Mouse (Mus musculus) liver, adult 2 months (tissue): Measurements from ENCODE around the gene Tdo2. TPM values are rescaled to one million over a fixed set of nuclear protein-coding genes. Genes with fewer than 3 reads are reported as not detected.

Experiments used
- DNase-seq: peaks from one replicate; pipeline ENCODE4 v3.0.0-alpha.2; 2011; ENCODE audit warnings: low read depth, low spot score; ENCODE audit errors: extremely low read depth
- H3K27ac ChIP-seq: fragments of 200-500 bp; replicated peaks from 2 replicates; pipeline ENCODE4 v1.5.1; 2012; ENCODE audit warnings: low read depth, mild to moderate bottlenecking, control low read depth, inconsistent platforms, low read length; ENCODE audit not compliant: insufficient read depth
- H3K27me3 ChIP-seq: fragments of 200-500 bp; 2 replicates; pipeline ENCODE4 v1.6.1; 2012; ENCODE audit warnings: mild to moderate bottlenecking, moderate library complexity, low read length, inconsistent platforms; ENCODE audit not compliant: control insufficient read depth, insufficient read depth
- H3K36me3 ChIP-seq: fragments of 200-500 bp; 2 replicates; pipeline ENCODE4 v1.6.1; 2012; ENCODE audit warnings: low read length, inconsistent platforms; ENCODE audit not compliant: control insufficient read depth, insufficient read depth
- H3K4me1 ChIP-seq: fragments of 200-500 bp; 2 replicates; pipeline ENCODE4 v1.6.1; 2011; ENCODE audit warnings: low read length; ENCODE audit not compliant: control insufficient read depth, insufficient read depth
- H3K4me3 ChIP-seq: fragments of 200-500 bp; 2 replicates; pipeline ENCODE4 v1.5.1; 2011; ENCODE audit warnings: low read depth, mild to moderate bottlenecking, control low read depth, low read length, moderate library complexity; ENCODE audit not compliant: insufficient read depth
- H3K79me2 ChIP-seq: fragments of 200-500 bp; 2 replicates; pipeline ENCODE4 v1.6.1; 2012; ENCODE audit warnings: inconsistent platforms, mild to moderate bottlenecking, low read length, moderate library complexity; ENCODE audit not compliant: control insufficient read depth, insufficient read depth
- H3K9ac ChIP-seq: fragments of 200-500 bp; 2 replicates; pipeline ENCODE4 v1.6.1; 2012; ENCODE audit warnings: low read depth, mild to moderate bottlenecking, control low read depth, inconsistent platforms, low read length
- CTCF ChIP-seq: fragments of 200-500 bp; IDR thresholded peaks from 2 replicates; pipeline ENCODE4 v1.5.1; 2011; ENCODE audit warnings: low read depth, low read length, control low read depth
- POLR2A ChIP-seq: fragments of 200-500 bp; IDR thresholded peaks from 2 replicates; pipeline ENCODE4 v1.6.1; 2011; ENCODE audit warnings: low read length, control low read depth; ENCODE audit not compliant: insufficient read depth; ENCODE audit errors: extremely low read depth
- WGBS: fragments of 180-500 bp; shearing (Covaris S2); methylation state at CpG from one replicate; pipeline ENCODE4 v1.1.7; 2018; 5-methylcytosine and 5-hydroxymethylcytosine counted together
- polyA plus RNA-seq: library from polyadenylated mRNA; depleted of rRNA; stranded (reverse); fragments of >200 nt; gene quantifications from 2 replicates; pipeline ENCODE4 v1.2.3, GENCODE M21; 2012
- total RNA-seq: library from RNA; depleted of rRNA; stranded (reverse); fragments of >200 nt; gene quantifications from 2 replicates; pipeline ENCODE4 v1.2.3, GENCODE M21; 2014

Tdo2 gene
- total and polyA plus RNA-seq, 2 experiments, result 931 to 2,393 TPM

GRCm38 (mm10) chr3:81983120-81983895, 7.3 kb upstream of the Tdo2 start:
- 0 out of 2 replicates have a peak overlapping the region, but pooled peaks have one; percentile 23 for H3K4me3 ChIP-seq
- H3K27ac ChIP-seq, result peak overlapping the region; percentile 98
- TF ChIP-seq POLR2A, result no peak
- TF ChIP-seq CTCF, result no peak
- peak overlapping the region; percentile 66 for H3K9ac ChIP-seq
- H3K79me2 ChIP-seq, result no peaks in the 10 kb centered on the region
- WGBS, result 26% methylated on average over 8 of the region's 8 CpGs
- no peaks in the 10 kb centered on the region for H3K36me3 ChIP-seq
- H3K27me3 ChIP-seq, result no peaks in the 10 kb centered on the region
- DNase-seq, result peak; percentile 87
- H3K4me1 ChIP-seq, result peaks cover 41% of the 10 kb centered on the region

GRCm38 (mm10) chr3:81981990-81982389, 6.0 kb upstream of the Tdo2 start, which contains the start of gene Asic5:
Asic5 (plus strand) TSS chr3:81982290.
- no peaks in the 10 kb centered on the region for H3K36me3 ChIP-seq
- peak; percentile 83 for DNase-seq
- H3K9ac ChIP-seq, result peak within 1 kb of the TSS; percentile 66
- WGBS, result 56% methylated on average over 5 of the region's 5 CpGs
- H3K27me3 ChIP-seq, result no peaks in the 10 kb centered on the region
- peaks cover 38% of the 10 kb centered on the region for H3K4me1 ChIP-seq
- TF ChIP-seq CTCF (no peak), POLR2A (no peak)
- H3K27ac ChIP-seq, result peak within 1 kb of the TSS; percentile 98
- peak within 1 kb of the TSS; percentile 8; the same call in 1 of the 2 replicates for H3K4me3 ChIP-seq
- H3K79me2 ChIP-seq, result 0 out of 2 replicates have a peak, but pooled peaks cover 3% of the 10 kb centered on the region

DNA sequence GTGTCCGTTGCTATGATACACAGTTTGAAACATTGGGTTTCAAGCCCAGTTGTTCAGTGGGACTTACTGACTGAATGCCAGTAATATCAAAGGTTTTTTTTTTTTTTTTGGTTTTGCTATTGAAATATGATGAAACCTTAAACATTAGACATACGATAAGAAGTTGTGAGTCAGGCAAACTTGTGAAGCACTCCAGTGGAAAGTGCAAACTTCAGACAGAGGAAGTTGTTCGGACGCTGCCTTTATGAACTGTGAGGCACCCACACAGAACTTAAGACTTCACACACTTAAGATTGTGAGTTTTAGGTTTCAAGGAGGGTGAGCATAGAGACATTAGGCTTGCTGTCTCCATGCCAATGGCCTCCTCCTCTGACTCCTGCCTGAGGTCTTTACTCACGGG, 5.6 kb upstream of the Tdo2 start:
- Histone ChIP-seq H3K9ac (no peak overlapping the region), H3K79me2 (0 out of 2 replicates have a peak, but pooled peaks cover 4% of the 10 kb centered on the region), H3K36me3 (no peaks in the 10 kb centered on the region), H3K4me1 (peaks cover 38% of the 10 kb centered on the region), H3K27ac (peak overlapping the region; percentile 83), H3K27me3 (no peaks in the 10 kb centered on the region), H3K4me3 (no peak overlapping the region)
- no peak for TF ChIP-seq CTCF
- TF ChIP-seq POLR2A, result no peak
- DNase-seq, result peak; percentile 58
- WGBS, result 51% methylated on average over 5 of the region's 5 CpGs

DNA sequence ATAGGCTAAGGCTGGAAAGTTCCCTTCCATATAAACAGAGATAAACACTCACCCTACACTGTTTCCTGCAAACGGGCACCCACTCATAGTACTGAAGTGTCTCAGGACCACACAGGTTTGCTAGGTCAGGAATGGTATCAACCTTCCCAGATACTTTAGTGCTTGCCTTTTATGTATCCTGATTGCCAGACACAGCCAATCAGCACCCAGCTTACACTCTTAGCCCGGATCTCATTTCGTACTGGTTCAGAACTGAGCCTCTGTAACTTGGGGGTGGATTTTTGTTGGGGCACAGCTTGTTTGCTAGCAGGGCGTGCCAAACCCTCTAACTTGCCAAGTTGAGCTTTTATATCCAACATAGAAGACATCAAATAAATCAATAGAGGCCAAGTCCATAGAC, 395 bp downstream of the Tdo2 start:
- Histone ChIP-seq H3K79me2 (0 out of 2 replicates have a peak, but pooled peaks cover 4% of the 10 kb centered on the region), H3K9ac (no peak overlapping the region), H3K4me1 (peaks cover 15% of the 10 kb centered on the region), H3K27me3 (no peaks in the 10 kb centered on the region), H3K36me3 (peaks cover 30% of the 10 kb centered on the region), H3K27ac (no peak overlapping the region), H3K4me3 (peak overlapping the region; percentile 69; the same call in 1 of the 2 replicates)
- TF ChIP-seq CTCF, result no peak
- peak; percentile 80; the same call in 1 of the 2 replicates for TF ChIP-seq POLR2A
- DNase-seq, result peak; percentile 100
- 10% methylated on average over 4 of the region's 4 CpGs for WGBS

- Histone ChIP-seq H3K36me3 (peaks cover 72% of the 10 kb centered on the region), H3K4me3 (no peak overlapping the region), H3K4me1 (peaks cover 10% of the 10 kb centered on the region; the same call in 1 of the 2 replicates), H3K9ac (no peak overlapping the region), H3K79me2 (no peaks in the 10 kb centered on the region), H3K27ac (no peak overlapping the region), H3K27me3 (no peaks in the 10 kb centered on the region)
- DNase-seq, result peak; percentile 35
- 52% methylated on average over 3 of the region's 3 CpGs for WGBS
- no peak for TF ChIP-seq CTCF
- TF ChIP-seq POLR2A, result no peak
Observed at GRCm38 (mm10) chr3:81964596-81964995, 11.4 kb downstream of the Tdo2 start.

DNA sequence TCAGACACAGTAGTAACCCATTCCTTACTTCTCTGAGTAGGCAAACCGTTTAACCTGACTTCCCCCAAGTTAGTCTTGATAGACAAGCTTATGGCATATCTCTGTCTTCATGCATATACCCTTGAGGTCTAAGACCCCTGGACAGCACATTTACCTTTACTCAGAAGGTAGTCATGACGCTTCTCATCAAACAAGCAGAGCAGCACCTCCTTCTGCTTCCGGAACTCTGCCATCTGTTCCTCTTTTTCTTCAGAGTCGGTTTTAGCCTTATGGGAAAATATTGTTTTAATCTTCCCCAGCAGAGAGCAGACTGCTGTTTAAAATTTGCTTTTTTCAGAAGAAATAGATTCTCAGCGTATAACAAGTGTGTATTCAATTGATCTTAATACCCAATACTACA, 12.2 kb downstream of the Tdo2 start:
- Histone ChIP-seq H3K9ac (no peak overlapping the region), H3K4me3 (no peak overlapping the region), H3K4me1 (peaks cover 8% of the 10 kb centered on the region; the same call in 1 of the 2 replicates), H3K27me3 (no peaks in the 10 kb centered on the region), H3K36me3 (peaks cover 71% of the 10 kb centered on the region), H3K27ac (no peak overlapping the region), H3K79me2 (no peaks in the 10 kb centered on the region)
- 74% methylated on average over 5 of the region's 5 CpGs for WGBS
- peak; percentile 41 for DNase-seq
- TF ChIP-seq POLR2A (no peak), CTCF (no peak)
